Mouse (Mus musculus) limb, embryonic 14.5 days (tissue): ENCODE results near the gene Aig1. TPM values are rescaled to one million over a fixed set of nuclear protein-coding genes. Genes with fewer than 3 reads are reported as not detected.

Experiments
- ATAC-seq: fragments of 200-750 bp; cut with Nextera tagmentation; 2 replicates; pipeline ENCODE4 v1.8.0; 2017; ENCODE audit warnings: low read depth, moderate number of reproducible peaks, moderate TSS enrichment; ENCODE audit not compliant: low FRiP score
- DNase-seq: peaks from one replicate; pipeline ENCODE4 v3.0.0-alpha.2; 2015; ENCODE audit warnings: low spot score
- H3K27ac ChIP-seq: fragments of 300-500 bp; sonication (generic); replicated peaks from 2 replicates; pipeline ENCODE4 v1.5.1; 2014; ENCODE audit warnings: low read depth, mild to moderate bottlenecking, low read length, moderate library complexity, mixed read lengths
- H3K27me3 ChIP-seq: fragments of 300-500 bp; sonication (generic); 2 replicates; pipeline ENCODE4 v1.6.1; 2014; ENCODE audit warnings: low read length, mixed read lengths; ENCODE audit not compliant: control insufficient read depth, insufficient read depth
- H3K36me3 ChIP-seq: fragments of 300-500 bp; sonication (generic); 2 replicates; pipeline ENCODE4 v1.6.1; 2014; ENCODE audit warnings: mild to moderate bottlenecking, low read length, moderate library complexity, mixed read lengths; ENCODE audit not compliant: control insufficient read depth, insufficient read depth
- H3K4me1 ChIP-seq: fragments of 300-500 bp; sonication (generic); 2 replicates; pipeline ENCODE4 v1.6.1; 2014; ENCODE audit warnings: antibody characterized with exemption, low read length, mixed read lengths; ENCODE audit not compliant: control insufficient read depth, insufficient read depth
- H3K4me2 ChIP-seq: fragments of 300-500 bp; sonication (generic); replicated peaks from 2 replicates; pipeline ENCODE4 v1.6.1; 2014; ENCODE audit warnings: low read depth, mild to moderate bottlenecking, low read length, moderate library complexity; ENCODE audit not compliant: severe bottlenecking
- H3K4me3 ChIP-seq: fragments of 300-500 bp; sonication (generic); replicated peaks from 2 replicates; pipeline ENCODE4 v1.5.1; 2014; ENCODE audit warnings: low read length
- H3K9ac ChIP-seq: fragments of 300-500 bp; sonication (generic); 2 replicates; pipeline ENCODE4 v1.6.1; 2014; ENCODE audit warnings: mild to moderate bottlenecking, low read depth, low read length, moderate library complexity; ENCODE audit not compliant: severe bottlenecking
- H3K9me3 ChIP-seq: fragments of 300-500 bp; sonication (generic); 2 replicates; pipeline ENCODE4 v1.6.1; 2016; ENCODE audit warnings: low read length; ENCODE audit not compliant: control insufficient read depth
- POLR2A ChIP-seq: fragments of 200-500 bp; IDR thresholded peaks from 2 replicates; pipeline ENCODE4 v1.8.0; 2012; ENCODE audit warnings: inconsistent platforms, mild to moderate bottlenecking, moderate library complexity, borderline replicate concordance; ENCODE audit not compliant: insufficient read depth, insufficient read length; ENCODE audit errors: extremely low read depth
- WGBS: fragments of 180-500 bp; shearing (Covaris S2); extraction: QIAGEN DNeasy Blood & Tissue Kit; methylation state at CpG from one replicate; pipeline ENCODE4 v1.1.7; 2014; 5-methylcytosine and 5-hydroxymethylcytosine counted together
- polyA plus RNA-seq, 2 experiments: library from polyadenylated mRNA; depleted of rRNA in 1 of 2; stranded (reverse) in 1 of 2; unstranded in 1 of 2; fragments of >200 nt; fragmentation: Nextera tagmentation in 1 of 2; extraction: Ambion mirVana in 1 of 2; gene quantifications; 2 replicates each; pipeline versions ENCODE4 v1.2.1 to v1.2.3; 2012 to 2014

Gene Aig1
- polyA plus RNA-seq, 2 experiments: 20.0 to 33.7 TPM

GRCm38 (mm10) chr10:13875038-13875420 lies 6.2 kb upstream of the Aig1 start:
- Histone ChIP-seq H3K36me3 (no peaks in the 10 kb centered on the region), H3K4me1 (no peaks in the 10 kb centered on the region), H3K9ac (no peak overlapping the region), H3K4me2 (no peak overlapping the region), H3K4me3 (no peak overlapping the region), H3K9me3 (no peaks in the 10 kb centered on the region), H3K27me3 (no peaks in the 10 kb centered on the region), H3K27ac (no peak overlapping the region)
- 69% methylated on average over 4 of the region's 4 CpGs for WGBS
- DNase-seq (no peak), ATAC-seq (no peak)
- no peak for TF ChIP-seq POLR2A

- DNase-seq (no peak), ATAC-seq (no peak)
- H3K36me3 ChIP-seq: no peaks in the 10 kb centered on the region
- WGBS: 80% methylated on average over 10 of the region's 10 CpGs
- no peak for TF ChIP-seq POLR2A
- H3K9ac ChIP-seq: no peak overlapping the region
- H3K4me3 ChIP-seq: no peak overlapping the region
- H3K27ac ChIP-seq: no peak overlapping the region
- no peak overlapping the region for H3K4me2 ChIP-seq
- H3K9me3 ChIP-seq: no peaks in the 10 kb centered on the region
- no peaks in the 10 kb centered on the region for H3K4me1 ChIP-seq
- H3K27me3 ChIP-seq: no peaks in the 10 kb centered on the region
Observed at GRCm38 (mm10) chr10:13874301-13875037, 5.7 kb upstream of the Aig1 start.

- Histone ChIP-seq H3K4me1 (peaks cover 3% of the 10 kb centered on the region; the same call in 1 of the 2 replicates), H3K27me3 (no peaks in the 10 kb centered on the region), H3K4me3 (no peak overlapping the region), H3K36me3 (no peaks in the 10 kb centered on the region), H3K4me2 (no peak overlapping the region), H3K9me3 (no peaks in the 10 kb centered on the region), H3K27ac (no peak overlapping the region), H3K9ac (no peak overlapping the region)
- TF ChIP-seq POLR2A: no peak
- ATAC-seq: no peak
- DNase-seq: no peak
- 74% methylated on average over 3 of the region's 3 CpGs for WGBS
Observed at GRCm38 (mm10) chr10:13870531-13870930, 1.8 kb upstream of the Aig1 start.

GRCm38 (mm10) chr10:13869322-13870035 lies 699 bp upstream of the Aig1 start:
- TF ChIP-seq POLR2A: no peak
- no peaks in the 10 kb centered on the region for H3K9me3 ChIP-seq
- ATAC-seq (peak; percentile 45; the same call in 1 of the 2 replicates), DNase-seq (peak; percentile 26)
- H3K4me2 ChIP-seq: peak overlapping the region; percentile 90
- no peak overlapping the region for H3K27ac ChIP-seq
- H3K4me3 ChIP-seq: peak overlapping the region; percentile 64
- 23% methylated on average over 13 of the region's 13 CpGs for WGBS
- H3K27me3 ChIP-seq: no peaks in the 10 kb centered on the region
- H3K4me1 ChIP-seq: peaks cover 3% of the 10 kb centered on the region; the same call in 1 of the 2 replicates
- H3K9ac ChIP-seq: peak overlapping the region; percentile 71
- H3K36me3 ChIP-seq: no peaks in the 10 kb centered on the region

- 39% methylated on average over 4 of the region's 4 CpGs for WGBS
- no peak for ATAC-seq
- no peak for TF ChIP-seq POLR2A
Observed at GRCm38 (mm10) chr10:13866391-13866790, 2.4 kb downstream of the Aig1 start.

More at GRCm38 (mm10) chr10:13866391-13866790, 2.4 kb downstream of the Aig1 start:
- Histone ChIP-seq H3K9me3 (no peaks in the 10 kb centered on the region), H3K27me3 (no peaks in the 10 kb centered on the region), H3K4me3 (no peak overlapping the region), H3K36me3 (no peaks in the 10 kb centered on the region), H3K9ac (no peak overlapping the region), H3K4me1 (peaks cover 6% of the 10 kb centered on the region), H3K4me2 (no peak overlapping the region), H3K27ac (no peak overlapping the region)
- no peak for DNase-seq
